12 mouse cellular contexts compared by ENCODE assay signal in genomic region chr10:93749267-93750192, GRCm38 (mm10).
DNase-seq lines count a peak whose midpoint lies in the region; ATAC-seq and TF ChIP-seq lines count a peak whose summit lies in the region.
"Had no signal": no experiment of that assay in that cellular context is flagged by ENCODE, and none has a peak within 500 bp of the region (broad histone marks: within the 10 kb centered on the region; RNA-seq: fewer than 3 reads in every experiment).

No protein-coding gene starts in this region.

- in situ Hi-C loops in Patski (cut with MboI; ENCODE audit: low pct_unique_long_range_greater_than_20kb), result no loop called here

- H3K36me3 ChIP-seq in kidney, embryonic 15.5 days, result no peaks in the 10 kb centered on the region
- H3K36me3 ChIP-seq: hindbrain, embryonic 13.5 days; neural tube, embryonic 12.5 days had no signal

- no peak for TF ChIP-seq CTCF in Patski (IDR thresholded peaks at IDR 0.05)
- no peak for TF ChIP-seq CTCF in left cerebral cortex, adult 2 months (IDR thresholded peaks at IDR 0.05)

- 0 out of 2 replicates have a peak overlapping the region, but pooled peaks have one; percentile 4 for H3K27ac ChIP-seq in kidney, embryonic 15.5 days
- no peak overlapping the region for H3K27ac ChIP-seq in left cerebral cortex, adult 2 months
- H3K27ac ChIP-seq: hindbrain, embryonic 13.5 days; neural tube, embryonic 12.5 days had no signal

- WGBS in kidney, embryonic 15.5 days, result 46% methylated on average over 21 of the region's 21 CpGs

- no peak for ATAC-seq in kidney, embryonic 15.5 days (replicated peaks; ENCODE audit: low FRiP score)
- ATAC-seq in Patski, result peak; percentile 81
- ATAC-seq: forebrain, postnatal 0 days had no signal

- POLR2A ChIA-PET in Patski (lab: Charles Lee), result interaction anchor here (0.9 to 1.2 kb wide), 3 partner anchors 16 to 106 kb away, joined by 3 to 6 read pairs (median 4); no protein-coding TSS in a partner anchor

- no peaks in the 10 kb centered on the region for H3K27me3 ChIP-seq in kidney, embryonic 15.5 days
- H3K27me3 ChIP-seq in Patski, result no peaks in the 10 kb centered on the region
- H3K27me3 ChIP-seq: hindbrain, embryonic 13.5 days; neural tube, embryonic 12.5 days had no signal

- no peak for DNase-seq in kidney, adult 11 months
- DNase-seq in Patski (ENCODE audit: low read depth, low spot score), result peak; percentile 92
- peak; percentile 24 to 37 for DNase-seq in gastrocnemius, postnatal 36 days
- peak; percentile 27 to 65 for DNase-seq in lung, postnatal 4 days
- DNase-seq in thymus, postnatal 14 days, result no peak
- DNase-seq in left cerebral cortex, adult 2 months (ENCODE audit: extremely low spot score in 1 of 2, low spot score in 2 of 2), result no peak
- DNase-seq: forebrain, postnatal 0 days; left cerebral cortex, postnatal 4 days; thymus, adult 2 months had no signal

- no peak overlapping the region for H3K4me3 ChIP-seq in kidney, embryonic 15.5 days (replicated peaks)
- no peak overlapping the region for H3K4me3 ChIP-seq in left cerebral cortex, adult 2 months
- H3K4me3 ChIP-seq: hindbrain, embryonic 13.5 days; neural tube, embryonic 12.5 days had no signal

- no peak overlapping the region for H3K9ac ChIP-seq in kidney, embryonic 15.5 days
- H3K9ac ChIP-seq: forebrain, postnatal 0 days; hindbrain, embryonic 13.5 days; neural tube, embryonic 12.5 days had no signal

- CTCF ChIA-PET in Patski (lab: Charles Lee), result interaction anchor here (0.6 to 1.2 kb wide), 2 partner anchors 14 to 88 kb away, joined by 3 read pairs; no protein-coding TSS in a partner anchor

- no peak overlapping the region for H3K4me2 ChIP-seq in kidney, embryonic 15.5 days
- H3K4me2 ChIP-seq: hindbrain, embryonic 13.5 days; neural tube, embryonic 12.5 days had no signal

- peaks cover 10% of the 10 kb centered on the region for H3K4me1 ChIP-seq in kidney, embryonic 15.5 days

- intact Hi-C loops in gastrocnemius, postnatal 36 days (cut with DNase I), result no loop called here
- intact Hi-C loops in left cerebral cortex, adult 2 months (cut with DNase I), result no loop called here

- H3K9me3 ChIP-seq in kidney, embryonic 15.5 days (replicated peaks), result no peaks in the 10 kb centered on the region
- H3K9me3 ChIP-seq: hindbrain, embryonic 13.5 days; neural tube, embryonic 12.5 days had no signal

Comparison
In these comparisons a context has a peak if more than half of its experiments do, and no peak if none do; other contexts are left out.
1. DNase-seq: peak in Patski (single experiment), gastrocnemius, postnatal 36 days (2 of 2) and lung, postnatal 4 days (2 of 2); none in kidney, adult 11 months (single experiment), thymus, postnatal 14 days (single experiment) and left cerebral cortex, adult 2 months (0 of 2).